Mouse (Mus musculus): ENCODE results near the gene Zfp865. TPM values are rescaled to one million over a fixed set of nuclear protein-coding genes. Genes with fewer than 3 reads are reported as not detected.
"Not testable (repeated sequence)": the region's sequence is repeated elsewhere in the genome, so short reads cannot be mapped to it uniquely, and the experiment has no call there.

Gene Zfp865
- total RNA-seq, 2 experiments from 2014 or later = 11.9 to 13.6 TPM

DNA sequence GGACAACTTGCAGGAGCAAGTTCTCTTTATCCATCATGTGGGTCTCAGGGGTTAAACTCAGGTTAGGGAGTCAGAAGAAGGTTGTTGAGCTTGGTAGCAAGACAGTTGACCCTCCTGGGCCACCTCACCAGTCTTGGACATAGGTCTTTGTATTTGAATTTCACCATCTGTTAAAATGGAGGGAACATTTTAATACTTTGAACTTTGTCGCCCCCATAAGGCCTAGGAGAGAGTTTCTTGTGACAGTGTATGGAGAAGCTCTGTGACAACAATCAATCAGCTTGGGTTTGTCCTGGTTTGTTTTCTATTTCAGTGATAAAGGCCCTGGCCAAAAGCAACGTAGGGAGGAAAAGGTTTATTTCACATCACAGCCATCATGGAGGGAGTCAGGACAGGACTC, 27.1 kb downstream of the Zfp865 start:
- peak; percentile 67 for ATAC-seq (ENCODE audit: poor library complexity, severe bottlenecking)

DNA sequence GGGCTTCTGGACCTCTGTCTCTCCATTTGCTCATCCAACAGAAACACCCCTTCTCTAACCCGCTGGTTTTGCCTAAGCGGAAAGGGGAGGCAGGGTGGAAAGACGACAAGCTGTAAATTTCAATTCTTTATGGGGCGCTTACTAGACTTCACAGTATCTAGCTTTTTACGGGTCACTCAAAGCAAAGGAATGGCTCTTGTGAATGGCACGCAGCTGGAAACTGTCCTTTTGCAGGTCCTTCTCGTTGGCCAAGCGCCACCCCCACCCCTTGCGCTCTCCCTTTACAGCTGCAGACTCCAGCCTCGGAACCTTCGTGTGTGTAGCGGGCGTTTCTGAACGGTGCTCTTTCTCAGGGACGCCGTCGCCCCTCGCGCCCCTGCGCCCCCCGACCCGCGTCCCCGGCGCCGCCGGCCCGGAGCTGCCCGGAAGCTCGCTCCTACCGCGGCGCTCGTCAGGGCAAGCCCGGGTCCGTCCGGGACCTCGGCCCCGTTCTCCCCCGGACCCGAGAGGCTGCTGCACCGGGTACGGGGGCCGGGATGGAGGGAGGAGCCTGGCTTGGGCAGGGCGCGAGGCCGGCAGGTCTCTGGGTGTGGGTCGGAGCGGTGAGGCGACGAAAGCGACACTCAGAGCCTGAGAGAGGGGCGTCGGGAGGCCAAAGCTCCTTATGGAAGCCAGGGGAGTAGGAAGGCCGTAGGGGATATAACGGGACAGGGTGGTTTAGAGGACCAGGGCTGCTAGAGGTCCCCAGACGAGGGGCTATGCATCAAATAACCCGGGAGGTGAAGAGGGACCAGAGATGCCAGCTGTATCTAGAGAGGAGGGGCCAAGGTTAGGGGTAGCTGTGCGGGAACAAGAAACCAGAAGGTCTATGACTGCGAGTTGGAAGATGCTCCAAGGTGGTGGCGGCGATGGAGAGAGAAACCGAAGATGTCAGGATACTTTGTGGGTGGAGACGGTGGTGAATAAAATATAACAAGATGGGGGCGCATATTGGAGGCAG, 31.3 kb downstream of the Zfp865 start, which contains the start of gene Zfp580:
Gene Zfp580 (plus strand): TSS at position 346 of the 1,000 bp plus-strand sequence.
- peak; percentile 52 for ATAC-seq (ENCODE audit: poor library complexity, severe bottlenecking)

DNA sequence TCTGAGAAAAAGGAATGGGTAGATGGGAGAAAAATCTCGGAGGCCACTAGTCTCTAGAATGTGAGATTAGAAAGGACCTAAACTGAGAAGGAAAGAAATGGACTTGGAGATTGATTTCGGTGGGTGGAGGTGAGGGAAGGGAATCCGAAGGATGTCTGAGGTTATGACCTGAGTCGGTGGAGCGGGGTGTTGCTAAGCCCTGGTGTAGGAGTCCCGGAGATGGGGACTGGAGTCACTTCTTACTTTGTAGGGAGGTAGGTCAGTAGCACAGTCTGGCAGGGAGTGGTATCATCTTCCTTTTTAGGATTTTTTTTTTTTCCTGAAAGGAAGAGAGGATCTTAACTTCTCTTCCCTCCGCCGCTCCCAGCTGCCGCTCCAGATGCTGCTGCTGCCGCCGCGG, 32.3 kb downstream of the Zfp865 start:
- ATAC-seq (ENCODE audit: poor library complexity, severe bottlenecking) = no peak

DNA sequence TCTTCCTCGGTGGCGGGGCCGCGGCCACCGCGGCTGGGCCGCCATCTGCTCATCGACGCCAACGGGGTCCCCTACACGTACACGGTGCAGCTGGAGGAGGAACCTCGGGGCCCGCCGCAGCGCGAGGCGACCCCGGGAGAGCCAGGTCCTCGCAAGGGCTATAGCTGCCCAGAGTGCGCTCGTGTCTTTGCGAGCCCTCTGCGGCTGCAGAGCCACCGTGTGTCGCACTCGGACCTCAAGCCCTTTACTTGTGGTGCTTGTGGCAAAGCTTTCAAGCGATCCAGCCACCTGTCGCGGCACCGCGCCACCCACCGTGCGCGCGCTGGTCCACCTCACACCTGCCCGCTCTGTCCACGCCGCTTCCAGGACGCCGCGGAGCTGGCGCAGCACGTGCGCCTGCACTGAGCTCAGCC, 32.8 kb downstream of the Zfp865 start:
- no peak for ATAC-seq (ENCODE audit: poor library complexity, severe bottlenecking)

DNA sequence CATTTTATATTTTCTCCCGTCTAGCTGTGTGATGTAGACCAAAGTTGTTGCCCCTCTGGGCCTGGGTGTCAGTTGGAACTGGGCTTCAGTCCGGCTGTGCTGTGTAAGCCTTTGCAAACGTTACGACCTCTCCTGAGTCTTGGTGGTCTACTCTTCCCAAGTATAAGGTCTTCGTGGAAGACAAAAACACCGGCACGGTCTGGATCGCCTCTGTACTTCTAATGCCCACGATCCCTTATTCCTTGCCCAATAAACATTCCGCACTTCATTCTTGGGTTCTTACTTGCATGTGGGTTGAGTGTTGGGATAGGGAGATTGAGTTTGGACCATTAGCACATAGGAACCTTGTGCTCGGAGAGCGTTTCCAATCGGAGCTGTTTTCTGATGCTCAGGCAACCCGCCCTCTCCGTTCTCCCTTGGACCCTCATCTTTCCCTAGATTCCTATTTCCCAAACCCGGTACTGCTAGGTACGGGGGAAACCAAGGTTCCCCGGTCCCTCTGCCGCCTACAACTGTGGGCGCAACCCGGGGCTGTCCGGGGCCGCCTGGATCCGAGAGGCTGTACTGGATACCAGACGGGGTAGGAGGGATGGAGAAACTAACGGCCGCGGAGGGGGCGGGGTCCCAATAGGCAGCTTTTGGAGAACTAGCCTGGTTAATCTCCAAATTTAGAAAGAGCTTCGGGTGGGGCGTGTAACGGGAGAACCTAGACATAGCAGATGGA, 33.4 kb downstream of the Zfp865 start:
- no peak for ATAC-seq (ENCODE audit: poor library complexity, severe bottlenecking)

DNA sequence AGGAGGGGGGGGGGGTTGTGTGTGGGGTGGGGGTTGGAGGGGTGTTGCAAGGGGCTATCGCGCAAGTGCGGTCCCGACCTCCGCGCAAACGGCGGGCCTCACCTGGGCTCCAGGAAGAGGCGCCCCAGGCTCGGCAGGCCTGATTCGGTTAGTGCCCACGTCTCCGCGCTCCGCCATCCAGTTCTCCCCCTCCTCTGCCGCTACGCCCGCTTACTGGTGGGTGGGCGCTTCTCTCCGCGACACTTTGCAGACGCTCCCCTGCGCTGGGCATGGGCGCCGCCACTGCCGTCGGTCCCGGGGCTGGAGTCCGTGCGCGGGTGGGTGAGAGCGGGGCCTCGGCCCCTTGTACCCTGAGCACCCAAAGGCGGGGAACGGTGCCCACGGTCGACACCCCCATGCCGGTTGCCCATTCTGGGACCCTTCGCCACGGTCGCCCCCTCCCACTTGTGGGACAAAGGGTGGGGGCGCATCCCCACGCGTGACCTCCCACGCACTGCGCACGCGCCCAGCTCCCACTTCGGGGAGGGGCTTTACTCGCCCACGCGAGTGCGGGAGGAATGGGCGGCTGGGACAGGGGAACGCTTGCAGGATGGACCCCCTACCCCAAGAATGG, 36.6 kb downstream of the Zfp865 start:
- no peak for ATAC-seq (ENCODE audit: poor library complexity, severe bottlenecking)

DNA sequence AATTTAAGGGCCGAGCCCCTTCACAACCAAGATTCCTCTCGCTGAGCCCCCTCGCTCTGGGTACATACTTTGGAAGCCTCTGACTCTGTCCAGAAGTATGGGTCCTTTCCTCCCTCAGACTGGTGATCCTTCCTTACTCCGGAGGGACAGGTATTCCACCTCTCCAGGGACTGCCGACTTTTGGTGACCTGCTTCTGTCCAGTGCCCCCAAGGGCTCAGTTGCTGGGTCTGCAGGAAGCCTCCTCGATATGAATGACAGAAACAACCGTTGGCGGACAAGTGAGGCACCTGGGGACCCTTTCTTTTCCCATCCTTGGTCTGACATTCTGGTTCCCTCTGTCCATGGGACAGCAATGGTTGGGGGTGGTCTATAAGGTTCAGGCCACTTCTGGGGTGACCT, 37.2 kb downstream of the Zfp865 start:
- ATAC-seq (ENCODE audit: poor library complexity, severe bottlenecking) = no peak

DNA sequence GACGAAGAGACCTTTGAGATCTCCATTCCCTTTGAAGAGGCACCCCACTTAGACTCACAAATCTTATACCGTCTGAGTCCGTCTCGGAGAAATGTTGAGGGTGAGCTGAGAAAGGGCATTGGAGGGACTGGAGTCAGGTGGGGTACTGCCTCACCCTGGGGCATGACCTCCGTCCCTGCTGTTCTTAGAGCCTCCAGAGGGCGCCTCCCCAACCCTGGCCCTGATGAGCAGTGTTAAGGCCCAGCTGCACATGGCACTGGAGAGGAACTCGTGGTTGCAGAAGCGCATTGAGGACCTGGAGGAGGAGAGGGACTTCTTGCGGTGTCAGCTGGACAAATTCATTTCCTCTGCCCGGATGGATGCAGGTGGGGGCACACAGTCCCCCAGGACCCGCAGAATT, 37.6 kb downstream of the Zfp865 start:
- no peak for ATAC-seq (ENCODE audit: poor library complexity, severe bottlenecking)

DNA sequence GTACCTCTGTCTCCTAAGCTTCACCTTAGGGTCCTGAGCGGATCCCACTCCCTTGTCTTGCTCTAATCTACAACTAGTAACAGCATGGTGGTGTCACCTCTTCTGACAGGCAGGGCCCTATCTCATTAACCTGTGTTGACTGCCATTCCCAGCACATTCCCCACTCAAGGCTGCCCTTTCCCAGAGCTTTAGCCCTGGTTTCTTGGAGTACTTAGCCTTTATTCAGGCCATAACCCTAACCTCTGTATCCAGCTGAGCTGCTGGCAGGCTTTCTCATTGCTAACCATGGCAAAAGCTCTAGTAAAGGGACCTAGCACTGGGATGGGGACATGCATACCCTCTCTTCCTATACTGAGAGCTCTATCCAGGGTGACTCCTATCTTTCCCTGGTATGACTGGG, 38.5 kb downstream of the Zfp865 start:
- no peak for ATAC-seq (ENCODE audit: poor library complexity, severe bottlenecking)

DNA sequence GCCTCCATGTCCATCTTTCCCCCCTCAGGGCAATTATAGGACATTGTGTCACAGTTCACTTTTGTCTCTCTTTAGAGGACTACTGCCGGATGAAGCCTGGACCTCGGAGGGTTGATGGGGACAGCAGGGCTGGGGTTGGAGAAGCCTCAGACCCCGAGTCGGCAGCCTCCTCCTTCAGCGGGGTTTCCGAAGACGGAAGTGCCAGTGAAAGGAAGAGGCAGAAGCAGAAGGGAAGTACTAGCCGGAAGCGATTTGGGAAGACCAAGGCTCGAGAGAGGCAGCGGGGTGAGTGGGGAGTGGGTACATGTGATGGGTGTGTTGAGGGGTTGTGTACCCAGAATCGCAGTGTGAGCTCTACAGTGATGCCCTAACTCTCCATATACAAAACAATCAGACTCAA, 39.2 kb downstream of the Zfp865 start:
- no peak for ATAC-seq (ENCODE audit: poor library complexity, severe bottlenecking)

DNA sequence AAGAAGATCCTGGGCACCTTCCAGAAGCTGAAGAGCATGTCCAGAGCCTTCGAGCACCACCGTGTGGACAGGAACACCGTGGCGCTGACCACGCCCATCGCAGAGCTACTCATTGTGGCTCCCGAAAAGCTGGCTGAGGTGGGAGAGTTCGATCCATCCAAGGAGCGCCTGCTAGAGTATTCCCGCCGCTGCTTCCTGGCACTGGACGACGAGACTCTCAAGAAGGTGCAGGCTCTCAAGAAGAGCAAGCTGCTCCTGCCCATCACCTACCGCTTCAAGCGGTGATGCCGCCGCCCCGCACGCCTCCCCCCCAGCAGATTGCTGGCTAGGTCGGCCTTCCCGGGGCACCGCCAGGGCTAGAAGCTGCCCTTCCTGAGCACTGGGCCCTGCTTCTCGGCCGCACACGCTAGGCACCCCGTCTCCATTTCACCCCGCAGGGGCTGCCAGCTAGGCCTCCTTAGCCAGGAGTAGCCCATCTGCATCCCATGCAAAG, 40.1 kb downstream of the Zfp865 start:
- peak; percentile 36 for ATAC-seq (ENCODE audit: poor library complexity, severe bottlenecking)

DNA sequence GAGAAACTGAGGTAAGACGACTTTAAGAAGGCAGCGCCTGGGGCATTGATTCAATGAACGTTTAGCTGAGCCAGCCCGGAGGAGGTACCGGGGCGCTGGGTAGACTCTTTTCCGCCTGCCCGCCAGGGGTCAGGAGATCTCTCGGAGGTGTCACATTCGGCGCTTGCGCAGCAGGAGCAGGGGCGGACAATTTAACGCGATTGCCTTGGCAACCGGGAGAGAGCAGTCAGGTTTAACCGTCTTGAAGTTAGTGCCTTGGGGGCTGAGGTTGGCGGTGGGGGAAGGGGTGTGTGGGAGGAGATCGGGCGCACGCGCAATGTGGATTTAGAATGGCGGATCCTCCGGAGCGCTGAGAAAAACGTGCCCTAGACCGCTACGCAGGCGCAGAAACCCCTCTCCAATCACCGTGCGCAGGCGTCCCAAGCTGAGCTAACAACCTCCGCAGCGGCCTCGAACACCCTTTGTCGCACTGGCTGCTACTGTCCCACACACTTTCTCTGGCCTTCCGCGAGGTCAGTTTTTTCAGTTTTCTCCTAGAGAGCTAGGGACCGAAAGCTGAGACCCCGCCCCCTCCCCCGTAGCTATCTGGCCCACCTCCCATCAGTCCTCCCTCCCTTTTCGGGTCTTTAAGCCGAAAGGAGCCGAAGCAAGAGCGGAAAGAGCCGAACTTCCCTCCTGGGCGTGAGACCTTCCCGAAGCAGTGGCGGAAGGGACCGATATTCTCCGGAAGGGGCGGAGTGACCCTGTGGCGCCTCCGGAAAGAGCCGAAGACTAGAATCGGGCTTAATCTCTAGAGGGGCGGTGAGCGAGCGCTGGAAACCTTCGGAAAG, 41.0 kb downstream of the Zfp865 start:
- peak; percentile 70 for ATAC-seq (ENCODE audit: poor library complexity, severe bottlenecking)

DNA sequence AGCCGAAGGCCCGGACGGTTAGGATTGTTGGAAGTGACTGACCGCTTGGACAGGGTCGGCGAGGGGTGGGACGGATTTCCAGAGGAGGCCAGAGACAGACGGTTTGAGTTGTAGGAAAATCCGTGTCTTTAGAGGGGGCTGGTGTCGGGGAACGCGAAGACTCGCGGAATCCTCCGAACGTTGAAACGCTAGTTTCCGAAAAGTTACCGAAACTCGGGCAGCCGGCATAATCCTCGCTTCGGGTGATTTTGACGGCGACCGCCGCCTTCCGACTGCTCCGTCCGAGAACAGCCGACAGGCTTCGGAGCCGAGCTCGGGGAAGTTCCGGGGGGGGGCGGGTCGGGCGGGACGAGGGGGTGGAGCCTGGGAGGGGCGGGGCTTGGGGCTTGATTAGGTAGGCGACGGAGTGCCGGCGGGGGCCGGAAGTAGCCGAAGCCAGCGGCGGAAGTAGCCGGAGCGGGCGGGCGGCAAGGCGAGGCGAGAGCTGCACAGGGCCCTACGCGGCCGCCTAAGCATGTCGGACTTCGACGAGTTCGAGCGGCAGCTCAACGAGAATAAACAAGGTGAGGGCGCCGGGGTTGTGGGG, 41.7 kb downstream of the Zfp865 start, which contains the start of gene U2af2:
Gene U2af2 (plus strand): TSS at position 370 of the 586 bp plus-strand sequence.
- ATAC-seq (ENCODE audit: poor library complexity, severe bottlenecking) = peak; percentile 52

DNA sequence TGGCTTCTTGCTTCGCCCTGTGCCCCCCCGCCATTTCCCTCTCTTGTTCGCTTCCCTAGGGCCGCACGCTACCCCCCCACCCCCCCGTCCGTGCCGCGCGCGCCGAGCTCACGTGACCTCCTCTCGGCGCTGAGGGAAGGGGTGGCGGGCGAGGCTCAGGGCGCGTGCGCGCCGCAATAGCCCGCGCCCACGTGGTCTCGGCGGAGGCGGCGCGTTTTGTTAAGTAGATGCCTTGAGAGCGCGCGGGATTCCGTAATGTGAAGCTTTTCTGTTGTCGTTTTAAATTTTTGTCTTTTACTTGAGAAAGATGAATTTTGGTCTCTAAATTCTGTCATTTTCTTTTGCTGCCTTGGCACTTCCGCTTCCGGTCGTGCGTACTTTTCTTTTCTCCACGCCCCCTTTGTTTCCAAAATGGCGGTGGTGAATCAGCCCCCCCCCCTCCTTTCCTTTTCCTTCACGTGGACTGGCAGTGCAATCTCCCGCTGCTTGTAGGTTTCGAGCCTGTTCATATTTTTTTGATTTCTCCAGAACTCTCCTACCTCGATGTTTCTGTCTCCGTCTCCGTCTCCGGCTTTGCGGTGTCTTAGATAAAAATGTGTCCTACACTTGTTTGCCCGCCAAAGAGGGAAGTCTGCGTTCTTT, 42.3 kb downstream of the Zfp865 start:
- ATAC-seq (ENCODE audit: poor library complexity, severe bottlenecking) = peak; percentile 22

DNA sequence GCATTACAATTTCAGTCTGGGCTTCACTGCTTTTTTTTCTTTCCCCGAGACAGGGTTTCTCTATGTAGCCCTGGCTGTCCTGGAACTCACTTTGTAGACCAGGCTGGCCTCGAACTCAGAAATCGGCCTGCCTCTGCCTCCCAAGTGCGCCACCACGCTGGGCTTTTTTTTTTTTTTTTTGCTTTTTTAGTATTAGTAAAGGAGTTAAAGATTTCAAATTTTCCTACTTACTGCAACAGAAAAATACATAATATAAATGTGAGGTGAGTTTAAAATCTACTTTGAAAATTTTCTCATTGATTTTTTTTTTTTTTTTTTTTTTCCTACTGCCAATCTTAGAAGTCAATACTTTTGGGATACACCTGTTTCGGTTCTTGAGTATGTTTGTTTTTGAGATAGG, 44.7 kb downstream of the Zfp865 start:
- no peak for ATAC-seq (ENCODE audit: poor library complexity, severe bottlenecking)

DNA sequence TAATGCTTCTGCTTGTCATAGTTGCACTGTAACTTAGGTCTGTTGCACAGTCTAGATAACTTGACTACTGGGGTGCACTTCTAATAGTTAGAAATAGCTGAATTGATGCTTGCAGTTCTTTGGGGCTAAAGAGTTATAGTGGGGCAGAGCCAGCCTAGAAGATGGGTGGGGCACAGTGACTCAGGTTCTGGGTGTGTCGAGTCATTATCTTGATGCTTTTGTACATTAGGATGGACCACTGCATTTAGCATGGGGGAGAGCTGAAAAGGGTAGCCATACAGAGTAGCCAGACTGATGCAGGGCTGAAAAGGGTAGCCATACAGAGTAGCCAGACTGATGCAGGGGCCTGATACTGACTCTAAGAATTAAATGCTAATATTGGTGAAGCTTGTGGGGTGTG, 53.4 kb downstream of the Zfp865 start:
- ATAC-seq (ENCODE audit: poor library complexity, severe bottlenecking) = no peak

DNA sequence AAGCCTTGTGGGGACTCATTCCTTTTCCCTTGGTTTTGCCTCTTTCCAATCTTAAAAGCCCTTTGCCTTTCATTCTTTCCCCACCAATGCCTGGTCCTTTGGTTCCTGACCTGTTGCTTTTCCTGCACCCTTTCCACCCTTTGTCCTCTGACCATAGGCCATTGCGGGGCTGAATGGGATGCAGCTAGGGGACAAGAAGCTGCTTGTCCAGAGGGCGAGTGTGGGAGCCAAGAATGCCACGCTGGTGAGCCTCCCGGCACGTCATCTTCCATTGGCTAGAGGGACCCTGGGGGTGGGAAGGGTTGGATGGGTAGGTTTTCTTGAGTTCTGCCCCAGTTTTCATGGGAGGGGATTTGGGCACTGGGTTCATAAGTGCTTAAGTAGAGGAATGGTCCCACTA, 54.8 kb downstream of the Zfp865 start:
- no peak for ATAC-seq (ENCODE audit: poor library complexity, severe bottlenecking)

DNA sequence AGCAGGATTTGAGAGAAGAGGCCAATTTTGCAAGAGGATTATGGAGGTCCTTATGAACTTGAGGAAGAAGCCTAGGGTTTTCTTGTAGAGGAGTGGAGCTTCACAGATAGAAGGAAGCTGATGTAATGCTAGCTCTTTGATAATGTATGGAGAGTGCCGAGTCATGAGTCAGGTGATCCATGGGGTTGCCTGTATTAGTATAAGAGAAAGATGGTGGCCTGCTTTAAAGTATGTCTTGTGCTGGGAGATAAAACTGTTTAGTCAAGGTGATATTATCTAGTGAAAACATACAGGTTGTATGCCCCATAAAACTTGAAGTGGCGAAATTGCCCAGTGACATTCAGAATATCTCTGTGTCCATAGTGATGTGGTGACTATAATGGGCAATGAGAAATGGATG, 56.8 kb downstream of the Zfp865 start:
- ATAC-seq (ENCODE audit: poor library complexity, severe bottlenecking) = no peak

DNA sequence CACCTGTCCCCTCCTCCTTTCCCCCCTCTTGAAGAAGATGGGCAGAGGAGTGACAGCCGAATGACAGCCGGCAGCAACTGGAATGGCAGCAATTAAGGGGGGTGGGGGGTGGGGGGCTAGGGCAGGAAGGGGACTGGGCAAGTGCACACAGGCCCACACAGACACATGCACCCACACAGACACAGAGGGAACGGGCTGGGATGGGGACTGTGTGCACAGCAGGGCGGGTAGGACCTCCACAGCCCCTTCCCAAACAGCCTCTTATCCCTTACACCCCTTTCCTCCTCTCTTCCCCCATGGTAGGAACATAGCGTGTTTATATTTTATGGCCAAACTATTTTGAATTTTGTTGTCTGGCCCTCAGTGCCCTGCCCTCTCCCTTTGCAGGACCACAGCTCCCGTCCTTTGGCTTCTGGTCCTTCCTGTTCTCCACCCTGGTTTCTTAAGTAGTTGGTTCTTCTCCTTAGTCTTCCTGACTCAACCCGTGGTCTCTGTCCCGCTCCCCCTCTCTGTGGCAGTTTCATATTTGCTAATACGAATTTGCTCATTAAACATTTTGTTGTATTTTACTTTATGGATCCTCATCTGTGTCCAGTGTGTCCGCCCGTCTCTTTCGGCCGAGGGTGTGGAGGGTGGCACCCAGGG, 59.3 kb downstream of the Zfp865 start:
- not testable (repeated sequence) for ATAC-seq (ENCODE audit: poor library complexity, severe bottlenecking)
